Mouse (Mus musculus) olfactory bulb, adult 2 months (tissue): ENCODE measurements around the gene Tenm3.

Experiments used
- CTCF ChIP-seq: fragments of 200-500 bp; IDR thresholded peaks from 2 replicates; pipeline ENCODE4 v1.5.1; 2012; ENCODE audit warnings: low read depth, mild to moderate bottlenecking, low read length, moderate library complexity; ENCODE audit not compliant: insufficient read depth
- POLR2A ChIP-seq: fragments of 200-500 bp; IDR thresholded peaks from 2 replicates; pipeline ENCODE4 v1.6.1; 2012; ENCODE audit warnings: mild to moderate bottlenecking, low read depth, low read length, moderate library complexity; ENCODE audit not compliant: insufficient read depth

- TF ChIP-seq CTCF (no peak), POLR2A (no peak)
Measured at GRCm38 (mm10) chr8:48649845-48650244, 193.9 kb downstream of the Tenm3 start.
